Mouse (Mus musculus) ES-E14 (cell line): ENCODE results near the gene Tgfb1.

Source experiments
- CHD2 ChIP-seq: IDR thresholded peaks from 2 replicates; pipeline ENCODE4 v1.6.1; 2014; ENCODE audit warnings: mild to moderate bottlenecking, low read depth, low read length, inconsistent platforms
- HCFC1 ChIP-seq: IDR thresholded peaks from 2 replicates; pipeline ENCODE4 v1.6.1; 2012; ENCODE audit warnings: low read length, inconsistent platforms, borderline replicate concordance; ENCODE audit not compliant: insufficient read depth
- ZNF384 ChIP-seq: IDR thresholded peaks from 2 replicates; pipeline ENCODE4 v1.6.1; 2012; ENCODE audit warnings: low read depth, low read length, inconsistent platforms

DNA sequence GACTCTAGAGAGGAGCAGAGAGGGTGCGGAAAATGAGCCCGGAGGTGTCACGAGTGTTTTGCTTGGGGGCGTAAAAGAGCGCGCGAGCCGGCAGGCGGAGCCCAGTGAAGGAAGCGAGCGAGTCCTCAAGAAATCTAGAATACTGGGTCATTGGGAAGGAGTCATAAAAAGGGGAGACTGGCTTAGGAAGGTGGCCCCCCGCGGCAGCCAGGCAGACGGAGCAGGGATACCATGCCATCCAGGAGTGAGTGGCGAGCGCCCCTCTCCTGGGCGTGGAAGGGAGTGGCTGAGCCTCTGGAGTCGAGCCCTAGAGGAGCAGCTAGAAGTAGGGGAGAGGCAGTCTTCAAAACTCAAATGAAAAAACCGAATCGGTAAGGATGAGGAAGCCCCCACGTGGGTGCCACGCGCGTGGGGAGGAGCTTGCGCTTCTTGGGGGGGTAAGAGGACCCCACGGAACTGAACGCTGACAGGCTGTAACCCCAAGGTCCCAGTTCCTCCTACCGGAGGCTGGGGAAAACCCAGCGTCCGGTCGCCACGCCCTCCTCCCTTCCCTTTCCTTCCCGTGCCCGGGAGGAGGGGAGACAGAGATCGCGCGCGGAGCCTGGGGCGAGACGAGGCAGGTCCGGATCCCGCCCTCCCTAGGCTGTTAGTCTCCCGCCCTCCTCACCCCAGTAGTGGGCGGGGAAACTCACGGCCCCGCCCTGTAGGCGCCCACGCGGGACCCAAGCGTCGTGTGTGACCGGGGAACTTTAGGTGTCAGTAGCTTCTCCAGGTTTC is 2.2 kb downstream of the Tgfb1 start:
- TF ChIP-seq CHD2: no peak
- no peak for TF ChIP-seq ZNF384
- no peak for TF ChIP-seq HCFC1
